Mouse (Mus musculus): ENCODE measurements around the gene Vps51.

GRCm38 (mm10) chr19:6076564-6077393 lies at the start of gene Vps51:
- TF ChIP-seq POLR2A (IDR thresholded peaks at IDR 0.05; ENCODE audit: extremely low read depth, insufficient read depth, low read length) (peak; percentile 49; the same call in 1 of the 2 replicates), CTCF (IDR thresholded peaks at IDR 0.05; ENCODE audit: extremely low read depth, insufficient read depth, low read length) (no peak)
